Mouse (Mus musculus) CH12.LX (cell line): Measurements from ENCODE around the gene Mettl22. TPM values are rescaled to one million over a fixed set of nuclear protein-coding genes. Genes with fewer than 3 reads are reported as not detected.
A peak's percentile ranks its signal among the peaks of the same experiment; 100 is the strongest.

Source experiments
- DNase-seq: peaks from one replicate; pipeline ENCODE4 v3.0.0-alpha.2; 2013; ENCODE audit errors: extremely low read depth
- H3K27ac ChIP-seq: 2 replicates; pipeline ENCODE4 v1.5.1; 2012; ENCODE audit warnings: low read depth, mild to moderate bottlenecking, control low read depth, moderate library complexity; ENCODE audit not compliant: insufficient read depth
- H3K27me3 ChIP-seq: replicated peaks from 2 replicates; pipeline ENCODE3; 2012; ENCODE audit warnings: inconsistent platforms
- H3K36me3 ChIP-seq, 2 experiments: replicated peaks in 1 of 2; 2 replicates each; pipeline versions ENCODE3 to v1.6.1; 2012; ENCODE audit warnings: inconsistent platforms in 1 of 2, low read length in 1 of 2, mild to moderate bottlenecking in 1 of 2, mixed read lengths in 1 of 2, moderate library complexity in 1 of 2; ENCODE audit not compliant: control insufficient read depth in 1 of 2, insufficient read depth in 1 of 2
- H3K4me1 ChIP-seq, 2 experiments: 2 replicates each; pipeline ENCODE4 v1.6.1; 2012; ENCODE audit warnings: inconsistent platforms in 1 of 2, moderate library complexity in 1 of 2; ENCODE audit not compliant: insufficient read depth in 2 of 2, control insufficient read depth in 1 of 2
- H3K4me2 ChIP-seq: 2 replicates; pipeline ENCODE4 v1.6.1; 2012; ENCODE audit warnings: low read depth, mild to moderate bottlenecking, control low read depth; ENCODE audit not compliant: poor library complexity, insufficient read depth, severe bottlenecking
- H3K4me3 ChIP-seq, 3 experiments: fragments of 150-350 bp in 1 of 3; sonication (generic) in 1 of 3; replicated peaks in 1 of 3; 2 replicates each; pipeline versions ENCODE3 to v1.5.1; 2011 to 2012; ENCODE audit warnings: low read depth in 2 of 3, low read length in 2 of 3, mild to moderate bottlenecking in 2 of 3, moderate library complexity in 2 of 3, control low read depth in 1 of 3, improper control_type of control experiment in 1 of 3, inconsistent platforms in 1 of 3, mixed read lengths in 1 of 3; ENCODE audit not compliant: poor library complexity in 1 of 3
- H3K79me2 ChIP-seq: replicated peaks from 2 replicates; pipeline ENCODE4 v1.6.1; 2012; ENCODE audit warnings: mild to moderate bottlenecking, moderate library complexity; ENCODE audit not compliant: control insufficient read depth, poor library complexity, insufficient read depth, severe bottlenecking; ENCODE audit errors: extremely low read depth
- H3K9ac ChIP-seq: 2 replicates; pipeline ENCODE4 v1.6.1; 2012; ENCODE audit warnings: low read depth, mild to moderate bottlenecking, control low read depth, moderate library complexity; ENCODE audit not compliant: insufficient read depth
- H3K9me3 ChIP-seq: replicated peaks from 2 replicates; pipeline ENCODE3; 2012; ENCODE audit warnings: low read length, inconsistent platforms, mixed read lengths
- CHD2 ChIP-seq: IDR thresholded peaks from 2 replicates; pipeline ENCODE4 v1.6.1; 2011; ENCODE audit warnings: low read length, improper control_type of control experiment
- ELF1 ChIP-seq: IDR thresholded peaks from 2 replicates; pipeline ENCODE4 v1.6.1; 2014; ENCODE audit warnings: low read depth, mild to moderate bottlenecking, inconsistent platforms, low read length, improper control_type of control experiment
- HCFC1 ChIP-seq: IDR thresholded peaks from 2 replicates; pipeline ENCODE4 v1.6.1; 2012; ENCODE audit warnings: low read depth, mild to moderate bottlenecking, inconsistent platforms, low read length, improper control_type of control experiment
- MAZ ChIP-seq: IDR thresholded peaks from 2 replicates; pipeline ENCODE4 v1.6.1; 2012; ENCODE audit warnings: low read depth, mild to moderate bottlenecking, inconsistent platforms, low read length, improper control_type of control experiment, moderate library complexity
- MXI1 ChIP-seq: IDR thresholded peaks from 2 replicates; pipeline ENCODE4 v1.6.1; 2011; ENCODE audit warnings: mild to moderate bottlenecking, low read depth, low read length, improper control_type of control experiment
- NRF1 ChIP-seq: IDR thresholded peaks from 2 replicates; pipeline ENCODE4 v1.6.1; 2014; ENCODE audit warnings: low read depth, mild to moderate bottlenecking, inconsistent platforms, low read length, improper control_type of control experiment, moderate library complexity
- UBTF ChIP-seq: IDR thresholded peaks from 2 replicates; pipeline ENCODE4 v1.6.1; 2012; ENCODE audit warnings: low read depth, mild to moderate bottlenecking, inconsistent platforms, low read length, improper control_type of control experiment, moderate library complexity
- dilution Hi-C: fragments of 300-500 bp; cut with MboI; formaldehyde crosslinking; loops from 2 replicates; pipeline ENCODE4 v1.14.3; 2020; ENCODE audit warnings: low sequenced_read_pairs; ENCODE audit not compliant: extremely low pct_unique_long_range_greater_than_20kb, extremely low pct_ligation_motif_present
- in situ Hi-C: fragments of 300-500 bp; cut with MboI; formaldehyde crosslinking; loops from 3 replicates; pipeline ENCODE4 v1.14.3; 2019; ENCODE audit warnings: low sequenced_read_pairs, low pct_ligation_motif_present, low pct_unique_long_range_greater_than_20kb, mixed read lengths
- polyA plus RNA-seq: library from polyadenylated mRNA; unstranded; fragments of >175 nt; gene quantifications from 2 replicates; pipeline ENCODE4 v1.2.1, GENCODE M21; 2012; ENCODE audit warnings: low read depth; ENCODE audit not compliant: insufficient read length
- total RNA-seq, 2 experiments: library from RNA; depleted of rRNA; stranded (reverse); fragments of 300-350 nt in 1 of 2; fragments of >200 nt in 1 of 2; gene quantifications; 2 replicates each; pipeline ENCODE4 v1.2.3; 2012 to 2014

Gene Mettl22
- total and polyA plus RNA-seq, 3 experiments: 27.5 to 64.2 (median 39.4) TPM

GRCm38 (mm10) chr16:8509894-8510293, 39.3 kb downstream of the Mettl22 start:
- Histone ChIP-seq H3K36me3 (no peaks in the 10 kb centered on the region), H3K9me3 (peaks cover 7% of the 10 kb centered on the region), H3K9ac (no peak overlapping the region), H3K4me3 (no peak overlapping the region), H3K4me1 (no peaks in the 10 kb centered on the region), H3K27ac (no peak overlapping the region), H3K27me3 (peaks cover 94% of the 10 kb centered on the region), H3K79me2 (no peaks in the 10 kb centered on the region)
- no peak for DNase-seq
- in situ Hi-C loops: no loop called here
- TF ChIP-seq UBTF: no peak
- TF ChIP-seq, all 38 proteins: peak for 0
- no peak overlapping the region for H3K4me2 ChIP-seq
- dilution Hi-C loops: no loop called here

- Histone ChIP-seq H3K4me1 (no peaks in the 10 kb centered on the region), H3K36me3 (no peaks in the 10 kb centered on the region)
- dilution Hi-C loops: no loop called here
- TF ChIP-seq CHD2: 0 out of 2 replicates have a peak, but pooled peaks have one; percentile 11
- TF ChIP-seq ELF1: no peak
- TF ChIP-seq, all 38 proteins: peak for 1
- no peak overlapping the region for H3K27ac ChIP-seq
- no peak for DNase-seq
- H3K79me2 ChIP-seq: no peaks in the 10 kb centered on the region
- in situ Hi-C loops: no loop called here
- H3K9me3 ChIP-seq: no peaks in the 10 kb centered on the region
- H3K27me3 ChIP-seq: peaks cover 89% of the 10 kb centered on the region
- H3K9ac ChIP-seq: no peak overlapping the region
- H3K4me3 ChIP-seq: no peak overlapping the region
- H3K4me2 ChIP-seq: peak overlapping the region; percentile 9; the same call in 1 of the 2 replicates
Measured at GRCm38 (mm10) chr16:8512830-8513229, 42.2 kb downstream of the Mettl22 start.

GRCm38 (mm10) chr16:8513236-8513906, 42.8 kb downstream of the Mettl22 start, which contains the start of gene Abat:
Gene Abat, plus strand, starts transcription at chr16:8513429.
- Histone ChIP-seq H3K9me3 (no peaks in the 10 kb centered on the region), H3K4me1 (no peaks in the 10 kb centered on the region), H3K4me3 (peak within 1 kb of the TSS in 1 of 3 experiments; percentile 29), H3K27me3 (peaks cover 89% of the 10 kb centered on the region), H3K36me3 (no peaks in the 10 kb centered on the region), H3K79me2 (no peaks in the 10 kb centered on the region), H3K27ac (no peak within 1 kb of the TSS), H3K9ac (no peak within 1 kb of the TSS), H3K4me2 (peak within 1 kb of the TSS; percentile 9)
- TF ChIP-seq MAZ (peak; percentile 73), MXI1 (no peak), HCFC1 (no peak), ELF1 (no peak), CHD2 (peak; percentile 34; the same call in 1 of the 2 replicates), NRF1 (peak; percentile 31; the same call in 1 of the 2 replicates)
- in situ Hi-C loops: no loop called here
- peak; percentile 15 for DNase-seq
- dilution Hi-C loops: no loop called here
